9 mouse cellular contexts compared by ENCODE assay signal in the genomic region with DNA sequence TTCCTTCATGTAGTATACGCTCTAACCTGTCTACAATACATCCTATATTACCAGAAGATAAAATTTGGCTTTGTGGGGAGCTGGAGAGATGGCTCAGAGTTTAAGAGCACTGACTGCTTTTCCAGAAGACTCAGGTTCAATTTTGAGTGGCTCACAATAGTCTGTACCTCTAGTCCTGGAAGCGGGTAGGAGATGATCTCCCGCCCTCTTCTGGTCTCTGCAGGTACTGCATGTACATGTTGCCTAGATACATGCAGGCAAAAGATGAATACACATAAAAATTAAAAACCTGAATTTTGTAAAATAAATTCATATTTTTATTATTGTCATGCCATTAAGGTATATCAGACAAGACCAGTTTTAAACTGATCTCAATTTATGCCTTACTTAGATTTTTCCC. TPM values are rescaled to one million over a fixed set of nuclear protein-coding genes. Genes with fewer than 3 reads are reported as not detected.
DNase-seq lines count a peak whose midpoint lies in the region; ATAC-seq lines count a peak whose summit lies in the region.
"Had no signal": no experiment of that assay in that cellular context is flagged by ENCODE, and none has a peak within 500 bp of the region (broad histone marks: within the 10 kb centered on the region; RNA-seq: fewer than 3 reads in every experiment).

No protein-coding gene starts in this region.

- no peak overlapping the region for H3K27ac ChIP-seq in kidney, embryonic 15.5 days
- no peak overlapping the region for H3K27ac ChIP-seq in embryonic facial prominence, embryonic 10.5 days (replicated peaks)
- H3K27ac ChIP-seq in limb, embryonic 11.5 days (replicated peaks; ENCODE audit: low read depth, low read length), result no peak overlapping the region
- H3K27ac ChIP-seq: embryonic facial prominence, embryonic 15.5 days had no signal

- no peak overlapping the region for H3K4me3 ChIP-seq in kidney, embryonic 15.5 days (replicated peaks)
- no peak overlapping the region for H3K4me3 ChIP-seq in embryonic facial prominence, embryonic 10.5 days
- no peak overlapping the region for H3K4me3 ChIP-seq in limb, embryonic 11.5 days (ENCODE audit: low read depth, low read length)
- H3K4me3 ChIP-seq: embryonic facial prominence, embryonic 15.5 days had no signal

- ATAC-seq in kidney, embryonic 15.5 days (replicated peaks; ENCODE audit: low FRiP score), result no peak
- ATAC-seq in inflammation-experienced regulatory T-cells, adult 6 months, result peak; percentile 64
- ATAC-seq in limb, embryonic 11.5 days (ENCODE audit: insufficient number of reproducible peaks, low FRiP score, low TSS enrichment, low read depth), result no peak

- H3K9me3 ChIP-seq in kidney, embryonic 15.5 days (replicated peaks), result no peaks in the 10 kb centered on the region
- H3K9me3 ChIP-seq in embryonic facial prominence, embryonic 10.5 days, result no peaks in the 10 kb centered on the region
- no peaks in the 10 kb centered on the region for H3K9me3 ChIP-seq in limb, embryonic 11.5 days (ENCODE audit: control insufficient read depth, low read length)
- H3K9me3 ChIP-seq: embryonic facial prominence, embryonic 15.5 days had no signal

- H3K27me3 ChIP-seq in kidney, embryonic 15.5 days, result peaks cover 8% of the 10 kb centered on the region; the same call in 1 of the 2 replicates
- peaks cover 42% of the 10 kb centered on the region for H3K27me3 ChIP-seq in embryonic facial prominence, embryonic 10.5 days (replicated peaks; ENCODE audit: low read depth, poor library complexity, severe bottlenecking)
- H3K27me3 ChIP-seq in limb, embryonic 11.5 days (ENCODE audit: control insufficient read depth, insufficient read depth, low read length), result 0 out of 2 replicates have a peak, but pooled peaks cover under 1% of the 10 kb centered on the region

- H3K4me2 ChIP-seq in kidney, embryonic 15.5 days, result no peak overlapping the region
- no peak overlapping the region for H3K4me2 ChIP-seq in limb, embryonic 11.5 days (ENCODE audit: low read depth, severe bottlenecking)
- H3K4me2 ChIP-seq: embryonic facial prominence, embryonic 15.5 days had no signal

- H3K9ac ChIP-seq in kidney, embryonic 15.5 days, result no peak overlapping the region
- no peak overlapping the region for H3K9ac ChIP-seq in limb, embryonic 11.5 days (ENCODE audit: low read length)
- H3K9ac ChIP-seq: embryonic facial prominence, embryonic 15.5 days had no signal

- DNase-seq in kidney, adult 18-20 months, result peak; percentile 76
- DNase-seq in adrenal gland, postnatal 10 days, result peak; percentile 78
- peak; percentile 68 for DNase-seq in embryonic facial prominence, embryonic 10.5 days (ENCODE audit: low spot score)
- DNase-seq in limb, embryonic 11.5 days (ENCODE audit: low spot score), result peak; percentile 83
- DNase-seq in retina, adult 2 months (ENCODE audit: low read depth, low spot score), result peak; percentile 26
- peak; percentile 41 to 43 for DNase-seq in thymus, postnatal 36 days

- 33% methylated on average over 3 of the region's 3 CpGs for WGBS in kidney, embryonic 15.5 days
- WGBS in embryonic facial prominence, embryonic 10.5 days, result 35% methylated on average over 3 of the region's 3 CpGs
- 28% methylated on average over 3 of the region's 3 CpGs for WGBS in limb, embryonic 11.5 days

- H3K36me3 ChIP-seq in kidney, embryonic 15.5 days, result no peaks in the 10 kb centered on the region
- no peaks in the 10 kb centered on the region for H3K36me3 ChIP-seq in embryonic facial prominence, embryonic 10.5 days (replicated peaks)
- H3K36me3 ChIP-seq in limb, embryonic 11.5 days (ENCODE audit: control insufficient read depth, insufficient read depth, low read length), result no peaks in the 10 kb centered on the region
- H3K36me3 ChIP-seq: embryonic facial prominence, embryonic 15.5 days had no signal

- H3K4me1 ChIP-seq in kidney, embryonic 15.5 days, result no peaks in the 10 kb centered on the region
- no peaks in the 10 kb centered on the region for H3K4me1 ChIP-seq in embryonic facial prominence, embryonic 10.5 days
- H3K4me1 ChIP-seq in limb, embryonic 11.5 days (ENCODE audit: control insufficient read depth, insufficient read depth, low read length), result no peaks in the 10 kb centered on the region
- H3K4me1 ChIP-seq: embryonic facial prominence, embryonic 15.5 days had no signal

RNA-seq across cellular contexts. Expression of gene Hdac8, which starts 28.4 kb away (rescaled TPM):
- polyA plus RNA-seq in kidney, embryonic 15.5 days (2015; fragmentation: Nextera tagmentation; extraction: Ambion mirVana), result 9.1 and 9.6 TPM in 2 replicates
- total RNA-seq in adrenal gland, postnatal 10 days (2021), result 1 to 10 TPM; 7.1 to 9.0 TPM
- 7.8 and 11.5 TPM in 2 replicates for polyA plus RNA-seq in embryonic facial prominence, embryonic 10.5 days (2016; fragmentation: Nextera tagmentation; extraction: Ambion mirVana)
- polyA plus RNA-seq in inflammation-experienced regulatory T-cells, adult 6 months (2017; shearing (Covaris generic)), result 10 to 100 TPM in 2 of 3 experiments, 1 to 10 TPM in 1; 9.7 to 13.7 (median 11.7) TPM
- polyA plus RNA-seq in limb, embryonic 11.5 days (2014; fragmentation: Nextera tagmentation; extraction: Ambion mirVana), result 3.6 and 4.5 TPM in 2 replicates

Comparison
In these comparisons a context has a peak if more than half of its experiments do, and no peak if none do; other contexts are left out.
1. DNase-seq: peak in every context shown above with its lines; median percentile 83 in limb, embryonic 11.5 days; 78 in adrenal gland, postnatal 10 days; 76 in kidney, adult 18-20 months; 68 in embryonic facial prominence, embryonic 10.5 days; 42 in thymus, postnatal 36 days; 26 in retina, adult 2 months.